Mouse (Mus musculus) CD4-positive naive resting alpha-beta T cell, adult 57 days (primary cell): Measurements from ENCODE around the gene Thra. TPM values are rescaled to one million over a fixed set of nuclear protein-coding genes. Genes with fewer than 3 reads are reported as not detected.

Source experiments
- total RNA-seq: library from RNA; stranded (reverse); gene quantifications from one replicate; pipeline ENCODE4 v1.2.4, GENCODE M21; 2023

The Thra gene
- total RNA-seq, result 44.0 TPM

DNA sequence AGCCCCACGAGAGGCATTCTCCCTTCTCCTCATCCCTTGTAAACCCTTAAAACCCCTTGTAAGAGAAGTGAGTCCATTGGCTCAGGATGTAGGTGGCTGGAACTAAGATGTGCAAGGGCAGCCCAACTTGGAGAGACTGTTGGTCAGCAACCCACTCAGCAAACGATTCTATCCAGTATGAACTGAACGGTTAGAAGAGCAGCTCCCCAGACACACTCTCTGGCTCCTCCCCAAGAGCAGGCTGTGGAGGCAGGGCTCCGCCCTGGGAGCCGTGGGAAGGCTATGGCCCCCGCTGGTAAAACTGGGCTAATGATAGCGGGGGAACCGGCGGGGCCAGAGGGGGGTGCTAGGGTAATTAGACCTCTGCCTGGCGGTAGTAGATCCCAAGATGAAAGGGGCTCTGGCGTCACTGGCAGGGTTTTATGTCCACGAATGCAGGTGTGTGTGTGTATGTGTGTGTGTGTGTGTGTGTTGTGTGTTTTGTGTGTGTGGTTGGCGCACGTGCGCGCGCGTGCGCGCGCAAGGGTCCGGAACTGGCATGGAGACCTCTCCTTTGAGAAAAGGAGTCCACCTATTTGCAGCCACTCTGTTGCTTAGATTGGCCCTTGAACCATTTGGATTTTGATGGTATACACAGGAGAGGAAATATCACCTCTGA lies at the start of gene Thra:
Thra (plus strand) TSS at position 246 of the 658 bp plus-strand sequence.

GRCm38 (mm10) chr11:98701213-98701670 lies 39.2 kb upstream of the Thra start, which contains the start of gene Csf3:
Csf3 (plus strand) TSS chr11:98701263.

GRCm38 (mm10) chr11:98729119-98729588 lies 11.3 kb upstream of the Thra start, which contains the start of gene Med24:
Med24 (minus strand) TSS chr11:98729435.

GRCm38 (mm10) chr11:98774582-98775347 lies 34.3 kb downstream of the Thra start, which contains the start of gene Nr1d1:
Nr1d1 (minus strand) TSS chr11:98775333.

DNA sequence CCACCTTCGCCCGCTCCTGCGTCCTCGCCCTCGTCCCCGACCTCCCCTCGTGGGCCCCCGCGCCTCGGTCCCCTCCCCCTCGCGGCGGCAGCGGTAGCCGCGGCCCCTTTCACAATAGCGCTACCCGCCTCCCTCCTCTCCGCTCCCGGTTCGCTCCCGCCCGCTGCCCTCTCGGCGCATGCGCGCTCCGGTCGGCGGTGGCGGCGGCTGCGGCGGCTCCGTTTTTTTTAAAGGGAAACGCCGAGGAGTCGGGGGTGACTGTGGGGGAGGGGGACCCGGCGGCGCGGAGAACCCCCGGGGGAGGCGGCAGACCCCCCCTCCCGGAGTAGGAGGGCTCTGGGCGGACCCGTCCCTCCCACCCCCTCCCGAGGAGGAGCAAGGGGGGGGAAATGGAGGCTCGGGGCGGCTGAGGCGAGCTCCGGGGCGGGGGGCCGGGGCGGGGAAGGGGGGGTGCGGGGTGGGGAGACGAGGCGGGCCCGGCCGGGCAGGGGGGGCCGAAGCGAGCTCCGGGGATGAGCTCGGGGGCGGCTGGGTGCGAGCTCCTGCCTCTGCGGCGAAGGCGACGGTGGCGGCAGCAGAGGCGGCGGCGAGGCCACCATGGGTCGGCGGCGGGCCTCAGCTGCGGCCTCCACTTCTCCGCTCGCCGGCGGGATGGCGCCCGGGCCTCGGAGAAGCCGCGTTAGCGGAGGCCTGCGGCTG lies 54.7 kb downstream of the Thra start, which contains the start of gene Msl1:
Msl1 (plus strand) TSS at position 502 of the 699 bp plus-strand sequence.

GRCm38 (mm10) chr11:98804605-98805004 lies 64.2 kb downstream of the Thra start, which contains the start of gene Casc3:
Casc3 (plus strand) TSS chr11:98804905.

Other genes with a start within 250 kb of the Thra start
- gene Ikzf3, start 194.6 kb upstream of the Thra start, total RNA-seq, result 133 TPM
- gene Zpbp2, start 189.5 kb upstream of the Thra start, total RNA-seq, result 5.8 TPM
- gene Ormdl3, start 153.3 kb upstream of the Thra start, total RNA-seq, result 23.7 TPM
- gene Lrrc3c, start 142.3 kb upstream of the Thra start, total RNA-seq, result not detected
- 23.9 TPM for gene Gm12355, start 115.0 kb upstream of the Thra start, total RNA-seq
- gene Gsdma3, start 114.3 kb upstream of the Thra start, total RNA-seq, result 0.35 TPM
- not detected for gene Gsdma2, start 93.9 kb upstream of the Thra start, total RNA-seq
- gene Gsdma, start 76.3 kb upstream of the Thra start, total RNA-seq, result not detected
- 78.2 TPM for gene Psmd3, start 58.1 kb upstream of the Thra start, total RNA-seq
- gene Csf3, start 39.4 kb upstream of the Thra start, total RNA-seq, result not detected
- gene Med24, start 11.2 kb upstream of the Thra start, total RNA-seq, result 75.6 TPM
- 5.1 TPM for gene Nr1d1, start 34.7 kb downstream of the Thra start, total RNA-seq
- gene Msl1, start 54.9 kb downstream of the Thra start, total RNA-seq, result 123 TPM
- gene Casc3, start 64.3 kb downstream of the Thra start, total RNA-seq, result 119 TPM
- not detected for gene Rapgefl1, start 96.1 kb downstream of the Thra start, total RNA-seq
- 41.1 TPM for gene Wipf2, start 123.0 kb downstream of the Thra start, total RNA-seq
- 4.0 TPM for gene Cdc6, start 167.2 kb downstream of the Thra start, total RNA-seq
- gene Rara, start 187.2 kb downstream of the Thra start, total RNA-seq, result 95.9 TPM
- not detected for gene Gjd3, start 242.4 kb downstream of the Thra start, total RNA-seq